Mouse (Mus musculus) forebrain, embryonic 15.5 days (tissue): ENCODE measurements around the gene Dcbld1. TPM values are rescaled to one million over a fixed set of nuclear protein-coding genes. Genes with fewer than 3 reads are reported as not detected.

Experiments used
- ATAC-seq: fragments of 200-750 bp; cut with Nextera tagmentation; replicated peaks from 2 replicates; pipeline ENCODE4 v1.8.0; 2017; ENCODE audit warnings: mild to moderate bottlenecking, moderate TSS enrichment, moderate library complexity
- H3K27ac ChIP-seq: fragments of 300-500 bp; sonication (generic); replicated peaks from 2 replicates; pipeline ENCODE4 v1.5.1; 2015; ENCODE audit warnings: mild to moderate bottlenecking, inconsistent platforms
- H3K27me3 ChIP-seq: fragments of 300-500 bp; sonication (generic); 2 replicates; pipeline ENCODE4 v1.6.1; 2015; ENCODE audit warnings: inconsistent platforms
- H3K36me3 ChIP-seq: fragments of 300-500 bp; sonication (generic); 2 replicates; pipeline ENCODE4 v1.6.1; 2015; ENCODE audit warnings: mild to moderate bottlenecking, inconsistent platforms
- H3K4me1 ChIP-seq: fragments of 300-500 bp; sonication (generic); 2 replicates; pipeline ENCODE4 v1.6.1; 2015; ENCODE audit warnings: inconsistent platforms
- H3K4me2 ChIP-seq: fragments of 300-500 bp; sonication (generic); replicated peaks from 2 replicates; pipeline ENCODE4 v1.6.1; 2015; ENCODE audit warnings: mild to moderate bottlenecking, inconsistent platforms
- H3K4me3 ChIP-seq: fragments of 300-500 bp; sonication (generic); 2 replicates; pipeline ENCODE4 v1.5.1; 2015; ENCODE audit warnings: mild to moderate bottlenecking, inconsistent platforms
- H3K9ac ChIP-seq: fragments of 300-500 bp; sonication (generic); replicated peaks from 2 replicates; pipeline ENCODE4 v1.6.1; 2015; ENCODE audit warnings: mild to moderate bottlenecking, inconsistent platforms
- H3K9me3 ChIP-seq: fragments of 300-500 bp; sonication (generic); 2 replicates; pipeline ENCODE4 v1.6.1; 2016; ENCODE audit warnings: inconsistent platforms
- WGBS: fragments of 180-500 bp; shearing (Covaris S2); methylation state at CpG from one replicate; pipeline ENCODE4 v1.1.7; 2015; ENCODE audit warnings: mixed read lengths; 5-methylcytosine and 5-hydroxymethylcytosine counted together
- polyA plus RNA-seq: library from polyadenylated mRNA; unstranded; fragments of >200 nt; fragmentation: Nextera tagmentation; extraction: Ambion mirVana; gene quantifications from 2 replicates; pipeline ENCODE4 v1.2.1, GENCODE M21; 2015

The Dcbld1 gene
- polyA plus RNA-seq, 1 experiment from 2014 or later: 22.0 TPM

DNA sequence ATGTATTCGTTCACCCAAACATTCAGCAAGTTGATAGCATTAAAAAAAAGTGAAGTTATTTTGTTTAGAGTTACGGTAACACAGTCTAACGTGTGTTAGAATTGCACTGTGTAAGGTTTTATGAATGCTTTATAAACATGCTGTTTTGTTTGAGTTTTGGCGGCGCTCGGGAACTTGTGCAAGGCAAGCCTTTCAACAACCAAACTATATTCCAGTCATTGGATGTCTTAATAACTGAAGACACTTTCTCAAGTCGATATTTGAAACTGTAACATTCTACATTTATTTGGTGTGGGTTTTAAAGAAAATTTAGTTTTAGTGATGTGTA lies 1.2 kb downstream of the Dcbld1 start:
- peak overlapping the region; percentile 64 for H3K4me3 ChIP-seq
- peak overlapping the region; percentile 88 for H3K4me2 ChIP-seq
- no peak overlapping the region; the same call in 1 of the 2 replicates for H3K27ac ChIP-seq
- H3K9me3 ChIP-seq: no peaks in the 10 kb centered on the region
- H3K36me3 ChIP-seq: no peaks in the 10 kb centered on the region
- no peaks in the 10 kb centered on the region for H3K27me3 ChIP-seq
- ATAC-seq: no peak
- H3K4me1 ChIP-seq: peaks cover 16% of the 10 kb centered on the region
- H3K9ac ChIP-seq: peak overlapping the region; percentile 75; the same call in 1 of the 2 replicates
- WGBS: 4% methylated on average over 7 of the region's 7 CpGs

GRCm38 (mm10) chr10:52235461-52235860 lies 2.0 kb downstream of the Dcbld1 start:
- H3K9ac ChIP-seq: no peak overlapping the region
- H3K27ac ChIP-seq: no peak overlapping the region
- H3K4me2 ChIP-seq: peak overlapping the region; percentile 88
- H3K4me1 ChIP-seq: peaks cover 16% of the 10 kb centered on the region
- no peaks in the 10 kb centered on the region for H3K27me3 ChIP-seq
- 78% methylated on average over 5 of the region's 5 CpGs for WGBS
- H3K4me3 ChIP-seq: peak overlapping the region; percentile 64
- no peaks in the 10 kb centered on the region for H3K36me3 ChIP-seq
- no peak for ATAC-seq
- no peaks in the 10 kb centered on the region for H3K9me3 ChIP-seq

DNA sequence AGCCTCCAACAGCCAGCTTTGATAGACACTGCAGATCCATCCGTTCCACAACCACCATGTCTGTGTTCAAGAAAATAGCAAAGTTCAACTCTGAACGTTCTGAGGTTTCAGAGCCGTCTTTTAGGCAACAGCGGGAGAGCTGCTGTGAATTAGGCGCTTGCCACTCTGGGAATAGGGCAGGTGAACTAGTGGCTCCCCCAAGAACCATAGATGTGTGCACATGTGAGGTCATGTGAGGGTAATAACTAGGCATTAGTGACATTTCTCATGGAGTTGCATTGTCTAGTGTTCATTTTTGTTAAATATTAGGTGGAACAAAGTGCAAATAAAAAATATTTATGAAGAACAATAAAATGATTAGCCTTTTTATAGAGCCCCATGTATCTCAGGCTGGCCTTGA lies 8.6 kb downstream of the Dcbld1 start:
- ATAC-seq: no peak
- Histone ChIP-seq H3K9me3 (no peaks in the 10 kb centered on the region), H3K4me3 (no peak overlapping the region), H3K9ac (no peak overlapping the region), H3K27me3 (no peaks in the 10 kb centered on the region), H3K4me1 (0 out of 2 replicates have a peak, but pooled peaks cover 2% of the 10 kb centered on the region), H3K36me3 (no peaks in the 10 kb centered on the region), H3K4me2 (no peak overlapping the region), H3K27ac (no peak overlapping the region)
- WGBS: 85% methylated on average over 5 of the region's 5 CpGs

DNA sequence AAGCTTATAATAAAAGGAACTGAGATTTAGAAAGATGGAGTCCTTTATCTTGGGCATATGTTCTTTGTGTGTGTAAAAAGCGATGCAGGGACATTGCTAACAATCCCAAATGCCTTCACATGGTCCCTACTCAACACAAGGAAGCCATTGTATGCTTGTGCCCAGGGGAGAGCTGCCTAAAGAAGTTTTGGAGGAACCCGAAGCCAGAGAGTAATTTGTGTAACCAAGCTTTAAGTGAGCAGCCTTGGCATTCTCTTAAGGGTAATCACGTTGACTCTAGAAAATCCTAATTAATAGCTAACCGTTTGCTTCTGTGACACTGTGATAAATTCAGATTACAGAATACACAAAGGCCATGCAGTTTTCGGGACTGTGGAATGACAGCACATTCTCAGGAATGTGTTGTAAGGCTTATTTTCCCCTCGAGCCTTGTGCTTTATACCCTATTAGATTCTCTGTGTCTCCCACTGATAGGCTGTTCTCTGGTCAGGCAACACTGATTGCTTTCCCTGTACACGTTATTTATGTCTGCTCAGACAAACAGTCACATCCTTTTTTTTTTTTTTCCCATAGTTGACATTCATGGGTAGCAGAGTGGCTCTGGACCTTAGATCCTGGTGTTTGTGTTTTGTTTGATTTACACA lies 9.4 kb downstream of the Dcbld1 start:
- H3K27ac ChIP-seq: no peak overlapping the region
- no peak overlapping the region for H3K4me2 ChIP-seq

DNA sequence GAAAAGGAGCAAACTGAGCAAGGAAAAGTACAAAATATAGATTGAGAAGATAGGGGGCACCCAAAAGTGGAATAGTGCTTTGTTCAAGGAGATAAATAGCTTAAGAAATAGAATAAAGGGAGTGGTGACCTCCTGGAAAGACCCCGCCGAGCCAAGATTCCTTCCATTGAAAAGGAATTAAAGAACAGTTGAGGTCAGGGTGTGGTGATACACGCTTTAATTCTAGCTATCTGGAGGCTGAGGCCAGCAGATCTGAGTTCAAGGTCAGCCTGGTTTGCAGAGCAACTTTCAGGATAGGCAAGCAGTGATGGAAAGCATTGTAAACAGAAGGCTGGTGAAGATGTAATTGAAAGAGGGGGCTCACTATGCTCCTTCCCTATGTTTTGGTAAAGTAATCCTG lies 12.8 kb downstream of the Dcbld1 start:
- no peak for ATAC-seq
- Histone ChIP-seq H3K4me1 (0 out of 2 replicates have a peak, but pooled peaks cover 2% of the 10 kb centered on the region), H3K27ac (no peak overlapping the region), H3K36me3 (no peaks in the 10 kb centered on the region), H3K9ac (no peak overlapping the region), H3K27me3 (no peaks in the 10 kb centered on the region), H3K4me3 (no peak overlapping the region), H3K9me3 (no peaks in the 10 kb centered on the region), H3K4me2 (no peak overlapping the region)
- WGBS: 62% methylated on average over 3 of the region's 3 CpGs

More for the DNA sequence above, 9.4 kb downstream of the Dcbld1 start:
- ATAC-seq: peak; percentile 38; the same call in 1 of the 2 replicates
- H3K4me1 ChIP-seq: 0 out of 2 replicates have a peak, but pooled peaks cover 2% of the 10 kb centered on the region
- WGBS: 14% methylated on average over 7 of the region's 7 CpGs
- H3K9me3 ChIP-seq: no peaks in the 10 kb centered on the region
- no peaks in the 10 kb centered on the region for H3K27me3 ChIP-seq
- no peak overlapping the region for H3K9ac ChIP-seq
- H3K36me3 ChIP-seq: no peaks in the 10 kb centered on the region
- H3K4me3 ChIP-seq: no peak overlapping the region

DNA sequence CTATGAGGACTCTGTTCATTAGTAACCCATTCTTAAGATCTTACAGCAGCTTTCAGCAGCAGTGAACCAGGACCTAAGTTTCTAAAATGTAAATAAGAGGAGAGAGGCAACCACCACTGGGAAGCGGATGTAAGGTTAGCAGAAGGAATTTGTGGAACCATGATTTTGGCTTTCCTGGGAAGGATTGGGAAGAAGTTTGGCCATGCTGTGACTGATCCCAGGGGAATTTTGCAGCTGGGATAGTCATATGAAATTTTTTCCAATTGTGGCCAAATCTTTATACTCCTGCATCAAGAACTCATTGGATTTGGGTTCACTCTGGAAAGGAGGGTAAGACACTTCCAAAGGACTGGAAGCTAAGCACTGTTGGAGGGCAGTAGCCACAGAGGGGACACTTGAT lies 18.8 kb downstream of the Dcbld1 start:
- no peak for ATAC-seq
- no peak overlapping the region for H3K9ac ChIP-seq
- no peaks in the 10 kb centered on the region for H3K9me3 ChIP-seq
- H3K4me1 ChIP-seq: peaks cover 7% of the 10 kb centered on the region; the same call in 1 of the 2 replicates
- WGBS: 95% methylated on average over 1 of the region's 1 CpGs
- no peaks in the 10 kb centered on the region for H3K36me3 ChIP-seq
- H3K4me2 ChIP-seq: no peak overlapping the region
- no peak overlapping the region for H3K4me3 ChIP-seq
- H3K27ac ChIP-seq: no peak overlapping the region
- no peaks in the 10 kb centered on the region for H3K27me3 ChIP-seq

- Histone ChIP-seq H3K9ac (no peak overlapping the region), H3K4me2 (no peak overlapping the region), H3K4me3 (no peak overlapping the region), H3K4me1 (peaks cover 7% of the 10 kb centered on the region; the same call in 1 of the 2 replicates), H3K27ac (peak overlapping the region; percentile 21; the same call in 1 of the 2 replicates), H3K36me3 (no peaks in the 10 kb centered on the region), H3K27me3 (no peaks in the 10 kb centered on the region), H3K9me3 (no peaks in the 10 kb centered on the region)
- peak; percentile 30; the same call in 1 of the 2 replicates for ATAC-seq
- 45% methylated on average over 11 of the region's 11 CpGs for WGBS
Measured at GRCm38 (mm10) chr10:52253426-52253825, 20.0 kb downstream of the Dcbld1 start.

DNA sequence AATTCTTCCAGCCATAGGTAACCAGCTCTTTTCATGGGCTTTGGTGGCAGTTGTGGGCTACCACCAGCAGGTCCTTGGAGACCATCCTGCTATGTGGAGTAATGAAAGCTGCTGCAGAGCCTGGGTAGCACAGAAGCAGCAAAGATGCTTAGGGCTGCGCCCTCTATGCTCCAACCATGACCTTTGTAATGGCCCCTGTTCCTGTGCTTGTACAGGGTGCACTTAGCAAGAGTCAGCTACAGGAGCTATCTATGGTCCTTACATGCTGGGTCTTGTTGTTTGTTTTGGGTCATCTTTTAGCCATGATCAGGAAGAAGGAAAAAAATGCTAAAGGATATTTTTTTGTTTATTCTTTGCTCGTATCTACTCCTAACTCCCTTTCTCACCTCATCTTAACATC lies 24.3 kb downstream of the Dcbld1 start:
- 78% methylated on average over 2 of the region's 2 CpGs for WGBS
- no peak overlapping the region for H3K27ac ChIP-seq
- H3K27me3 ChIP-seq: no peaks in the 10 kb centered on the region
- no peak overlapping the region for H3K9ac ChIP-seq
- H3K4me2 ChIP-seq: no peak overlapping the region
- no peak overlapping the region for H3K4me3 ChIP-seq
- H3K4me1 ChIP-seq: peaks cover 7% of the 10 kb centered on the region; the same call in 1 of the 2 replicates
- no peaks in the 10 kb centered on the region for H3K36me3 ChIP-seq
- ATAC-seq: no peak
- H3K9me3 ChIP-seq: no peaks in the 10 kb centered on the region

DNA sequence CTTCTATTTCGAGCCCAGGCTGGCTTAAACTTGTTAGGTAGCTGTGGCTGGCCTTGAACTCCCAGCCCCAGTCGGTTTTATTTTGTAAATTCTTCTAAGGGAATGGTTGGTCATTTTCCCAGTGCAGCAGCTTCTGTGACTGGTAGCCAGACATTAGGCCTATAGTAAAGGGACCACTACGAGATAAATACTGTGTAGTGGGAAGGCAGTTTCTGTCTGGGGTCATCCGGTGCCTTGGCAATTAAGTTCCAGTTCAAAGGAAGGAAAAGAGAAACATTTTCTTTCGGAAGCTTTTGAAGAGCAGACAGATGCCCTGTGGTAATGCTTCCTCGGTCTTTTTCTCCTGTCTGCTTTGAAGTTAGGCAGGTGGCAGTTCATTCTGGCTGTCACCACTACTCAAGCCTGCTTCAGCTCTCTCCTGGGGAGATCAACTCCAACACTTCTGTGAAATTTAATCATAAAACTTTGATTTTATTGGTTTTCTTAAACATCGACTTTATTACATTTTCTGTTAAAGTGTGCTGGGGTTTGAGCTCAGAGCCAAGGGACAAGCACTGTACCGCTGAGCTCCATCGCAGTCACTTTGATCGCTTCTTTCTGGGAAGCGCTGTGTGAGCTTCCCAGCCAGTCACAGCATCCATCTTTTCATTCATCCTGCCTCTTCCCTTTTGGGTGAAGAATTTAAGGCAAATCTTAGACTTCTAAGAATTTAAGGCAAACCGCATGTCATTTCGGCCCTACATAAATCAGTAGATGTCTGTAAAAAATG lies 24.9 kb downstream of the Dcbld1 start:
- Histone ChIP-seq H3K36me3 (no peaks in the 10 kb centered on the region), H3K27ac (no peak overlapping the region), H3K9ac (no peak overlapping the region), H3K9me3 (no peaks in the 10 kb centered on the region), H3K4me2 (no peak overlapping the region), H3K4me3 (no peak overlapping the region), H3K4me1 (peaks cover 3% of the 10 kb centered on the region; the same call in 1 of the 2 replicates), H3K27me3 (no peaks in the 10 kb centered on the region)
- peak; percentile 47; the same call in 1 of the 2 replicates for ATAC-seq
- WGBS: 58% methylated on average over 13 of the region's 13 CpGs

DNA sequence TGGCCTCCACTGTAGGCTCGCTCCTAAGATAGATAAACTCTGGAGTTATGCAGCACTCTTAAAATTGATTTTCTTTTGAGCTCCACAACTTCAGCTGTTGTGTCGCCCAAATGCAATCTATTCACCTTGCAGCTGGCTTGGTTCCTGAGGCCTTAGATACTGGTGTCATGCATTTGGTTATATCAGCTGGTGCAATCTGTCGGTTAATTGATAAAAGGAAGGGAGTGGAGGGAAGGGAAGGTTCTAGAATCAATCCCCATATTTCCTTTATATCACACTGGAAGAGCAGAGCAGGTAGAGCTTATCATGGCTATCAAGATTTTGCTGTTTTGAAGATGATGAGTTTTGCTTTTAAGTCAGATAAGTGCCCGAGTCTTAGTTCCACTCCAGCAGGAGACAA lies 26.8 kb downstream of the Dcbld1 start:
- H3K9ac ChIP-seq: no peak overlapping the region
- no peaks in the 10 kb centered on the region for H3K36me3 ChIP-seq

DNA sequence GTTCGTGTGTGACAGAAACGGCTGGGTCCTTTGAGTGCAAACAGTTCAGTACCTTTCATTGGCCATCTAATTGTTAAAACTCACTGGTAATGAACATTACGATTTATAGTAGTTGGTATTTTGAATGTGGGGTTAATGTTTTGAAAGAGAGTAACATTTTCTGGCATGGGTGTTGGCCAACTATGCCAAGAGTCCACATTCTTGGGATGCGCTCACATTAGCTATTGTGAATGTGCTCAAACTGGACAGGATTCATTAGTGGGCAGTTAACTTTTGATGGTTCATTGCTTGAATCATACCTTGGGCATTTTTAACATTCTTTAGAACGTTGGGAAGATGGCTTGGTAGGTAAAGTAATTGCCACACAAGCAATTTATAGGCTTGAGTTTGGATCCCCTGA lies 30.7 kb downstream of the Dcbld1 start:
- Histone ChIP-seq H3K4me1 (no peaks in the 10 kb centered on the region), H3K9ac (no peak overlapping the region), H3K27ac (no peak overlapping the region), H3K4me3 (no peak overlapping the region), H3K27me3 (no peaks in the 10 kb centered on the region), H3K36me3 (no peaks in the 10 kb centered on the region), H3K4me2 (no peak overlapping the region), H3K9me3 (no peaks in the 10 kb centered on the region)
- 90% methylated on average over 5 of the region's 5 CpGs for WGBS
- ATAC-seq: no peak

More for the DNA sequence above, 26.8 kb downstream of the Dcbld1 start:
- no peak overlapping the region for H3K4me2 ChIP-seq
- ATAC-seq: no peak
- WGBS: 91% methylated on average over 4 of the region's 4 CpGs
- no peak overlapping the region for H3K27ac ChIP-seq
- H3K4me3 ChIP-seq: no peak overlapping the region
- no peaks in the 10 kb centered on the region for H3K27me3 ChIP-seq
- no peaks in the 10 kb centered on the region for H3K9me3 ChIP-seq
- H3K4me1 ChIP-seq: no peaks in the 10 kb centered on the region

- Histone ChIP-seq H3K4me1 (peaks cover 5% of the 10 kb centered on the region; the same call in 1 of the 2 replicates), H3K27ac (no peak overlapping the region), H3K27me3 (no peaks in the 10 kb centered on the region), H3K36me3 (no peaks in the 10 kb centered on the region), H3K4me3 (no peak overlapping the region), H3K4me2 (no peak overlapping the region), H3K9ac (no peak overlapping the region), H3K9me3 (no peaks in the 10 kb centered on the region)
- no peak for ATAC-seq
- 96% methylated on average over 5 of the region's 5 CpGs for WGBS
Measured at GRCm38 (mm10) chr10:52268879-52269278, 35.5 kb downstream of the Dcbld1 start.
